Mouse (Mus musculus): ENCODE results near the gene Nsmce4a.

GRCm38 (mm10) chr7:130600074-130600473 lies 27.2 kb upstream of the Nsmce4a start:
- TF ChIP-seq POLR2A (IDR thresholded peaks at IDR 0.05; ENCODE audit: control insufficient read depth in 1 of 2, insufficient read depth in 1 of 2, low read depth in 1 of 2, low read length in 2 of 2, poor library complexity in 1 of 2) = no peak
- no peak for TF ChIP-seq CHD2 (IDR thresholded peaks at IDR 0.05; ENCODE audit: low read length)
- no peak for TF ChIP-seq POLR2AphosphoS2 (IDR thresholded peaks at IDR 0.05; ENCODE audit: low read length)
- TF ChIP-seq CTCF (IDR thresholded peaks at IDR 0.05 in 2 of 3, conservative IDR thresholded peaks at IDR 0.05 in 1 of 3; ENCODE audit: control insufficient read depth in 1 of 3, insufficient read depth in 1 of 3, low read depth in 2 of 3, low read length in 3 of 3, poor library complexity in 1 of 3, severe bottlenecking in 1 of 3) = no peak
- TF ChIP-seq SMC3 (IDR thresholded peaks at IDR 0.05; ENCODE audit: low read depth, low read length) = no peak
- TF ChIP-seq JUND (IDR thresholded peaks at IDR 0.05; ENCODE audit: low read depth, low read length) = no peak
- no peak for TF ChIP-seq GATA1 (IDR thresholded peaks at IDR 0.05; ENCODE audit: low read depth, low read length)
- TF ChIP-seq EP300 (IDR thresholded peaks at IDR 0.05; ENCODE audit: low read depth in 1 of 2, low read length in 2 of 2) = no peak
- TF ChIP-seq TBP (IDR thresholded peaks at IDR 0.05; ENCODE audit: low read depth, low read length) = no peak

All from MEL (cell line).